ENCODE assay signal across 12 mouse cellular contexts in genomic region chr11:95004937-95005198, GRCm38 (mm10). TPM values are rescaled to one million over a fixed set of nuclear protein-coding genes. Genes with fewer than 3 reads are reported as not detected.
DNase-seq lines count a peak whose midpoint lies in the region; ATAC-seq and TF ChIP-seq lines count a peak whose summit lies in the region.
"Had no signal": no experiment of that assay in that cellular context is flagged by ENCODE, and none has a peak within 500 bp of the region (broad histone marks: within the 10 kb centered on the region; RNA-seq: fewer than 3 reads in every experiment).

No protein-coding gene starts in this region.

- no peaks in the 10 kb centered on the region for H3K9me3 ChIP-seq in forebrain, embryonic 12.5 days
- H3K9me3 ChIP-seq in forebrain, embryonic 11.5 days (ENCODE audit: control insufficient read depth, low read length) = no peaks in the 10 kb centered on the region
- H3K9me3 ChIP-seq in intestine, postnatal 0 days (ENCODE audit: control insufficient read depth) = no peaks in the 10 kb centered on the region
- H3K9me3 ChIP-seq in intestine, embryonic 16.5 days (ENCODE audit: control insufficient read depth, low read length) = no peaks in the 10 kb centered on the region
- no peaks in the 10 kb centered on the region for H3K9me3 ChIP-seq in embryonic facial prominence, embryonic 13.5 days
- H3K9me3 ChIP-seq in liver, embryonic 13.5 days (replicated peaks) = no peaks in the 10 kb centered on the region

- peaks cover 58% of the 10 kb centered on the region for H3K36me3 ChIP-seq in forebrain, embryonic 12.5 days (replicated peaks)
- peaks cover 13% of the 10 kb centered on the region; the same call in 1 of the 2 replicates for H3K36me3 ChIP-seq in forebrain, embryonic 11.5 days (ENCODE audit: control insufficient read depth, insufficient read depth, low read length)
- peaks cover 49% of the 10 kb centered on the region for H3K36me3 ChIP-seq in intestine, postnatal 0 days (ENCODE audit: control insufficient read depth, insufficient read depth)
- H3K36me3 ChIP-seq in intestine, embryonic 16.5 days (ENCODE audit: control insufficient read depth, insufficient read depth, low read length) = peaks cover 14% of the 10 kb centered on the region; the same call in 1 of the 2 replicates
- H3K36me3 ChIP-seq in embryonic facial prominence, embryonic 13.5 days = peaks cover 61% of the 10 kb centered on the region
- H3K36me3 ChIP-seq in liver, embryonic 13.5 days = peaks cover 55% of the 10 kb centered on the region

- peaks cover 56% of the 10 kb centered on the region for H3K4me1 ChIP-seq in forebrain, embryonic 12.5 days
- peaks cover 12% of the 10 kb centered on the region for H3K4me1 ChIP-seq in forebrain, embryonic 11.5 days (replicated peaks; ENCODE audit: control insufficient read depth, insufficient read depth, low read length)
- H3K4me1 ChIP-seq in intestine, postnatal 0 days (replicated peaks; ENCODE audit: control insufficient read depth, insufficient read depth, low read length) = peaks cover 8% of the 10 kb centered on the region
- H3K4me1 ChIP-seq in intestine, embryonic 16.5 days (ENCODE audit: control insufficient read depth, insufficient read depth, low read length) = peaks cover 28% of the 10 kb centered on the region
- peaks cover 50% of the 10 kb centered on the region for H3K4me1 ChIP-seq in embryonic facial prominence, embryonic 13.5 days
- peaks cover 97% of the 10 kb centered on the region for H3K4me1 ChIP-seq in liver, embryonic 13.5 days (replicated peaks)

- TF ChIP-seq CTCF in intestine, postnatal 0 days (IDR thresholded peaks at IDR 0.05; ENCODE audit: low read depth) = no peak

- ATAC-seq in forebrain, embryonic 12.5 days (ENCODE audit: low FRiP score) = no peak
- no peak for ATAC-seq in forebrain, embryonic 11.5 days (replicated peaks; ENCODE audit: low FRiP score)
- ATAC-seq in intestine, postnatal 0 days = no peak
- ATAC-seq in intestine, embryonic 16.5 days = no peak
- no peak for ATAC-seq in embryonic facial prominence, embryonic 13.5 days (ENCODE audit: insufficient number of reproducible peaks, insufficient read depth, low FRiP score, low TSS enrichment, low read depth)
- no peak for ATAC-seq in liver, embryonic 13.5 days (ENCODE audit: low read depth)
- ATAC-seq: CD4-positive, CD25-positive, alpha-beta regulatory T cell, adult 4 months had no signal

- no peak overlapping the region for H3K4me2 ChIP-seq in forebrain, embryonic 12.5 days
- no peak overlapping the region for H3K4me2 ChIP-seq in forebrain, embryonic 11.5 days (ENCODE audit: low read depth, low read length, severe bottlenecking)
- no peak overlapping the region for H3K4me2 ChIP-seq in intestine, postnatal 0 days (replicated peaks; ENCODE audit: low read depth)
- H3K4me2 ChIP-seq in intestine, embryonic 16.5 days (ENCODE audit: low read depth, low read length) = no peak overlapping the region
- H3K4me2 ChIP-seq in embryonic facial prominence, embryonic 13.5 days = no peak overlapping the region
- no peak overlapping the region for H3K4me2 ChIP-seq in liver, embryonic 13.5 days

- H3K27ac ChIP-seq in forebrain, embryonic 12.5 days = 0 out of 2 replicates have a peak overlapping the region, but pooled peaks have one; percentile 80
- H3K27ac ChIP-seq in forebrain, embryonic 11.5 days (ENCODE audit: low read depth, low read length) = no peak overlapping the region
- peak overlapping the region; percentile 15; the same call in 1 of the 2 replicates for H3K27ac ChIP-seq in intestine, postnatal 0 days (ENCODE audit: low read depth, low read length)
- H3K27ac ChIP-seq in intestine, embryonic 16.5 days (ENCODE audit: low read length) = no peak overlapping the region
- H3K27ac ChIP-seq in embryonic facial prominence, embryonic 13.5 days = peak overlapping the region; percentile 11; the same call in 1 of the 2 replicates
- H3K27ac ChIP-seq in liver, embryonic 13.5 days = peak overlapping the region; percentile 44

- 72% methylated on average over 6 of the region's 6 CpGs for WGBS in forebrain, embryonic 12.5 days
- 80% methylated on average over 6 of the region's 6 CpGs for WGBS in forebrain, embryonic 11.5 days
- WGBS in intestine, postnatal 0 days = 69% methylated on average over 6 of the region's 6 CpGs
- WGBS in intestine, embryonic 16.5 days = 58% methylated on average over 6 of the region's 6 CpGs
- WGBS in embryonic facial prominence, embryonic 13.5 days = 54% methylated on average over 6 of the region's 6 CpGs
- 86% methylated on average over 6 of the region's 6 CpGs for WGBS in liver, embryonic 13.5 days (ENCODE audit: insufficient replicate concordance)

- DNase-seq in forebrain, embryonic 11.5 days (ENCODE audit: low spot score) = no peak
- no peak for DNase-seq in liver, embryonic 13.5 days
- no peak for DNase-seq in frontal cortex, postnatal 14 days (ENCODE audit: low spot score in 2 of 2)
- DNase-seq: kidney, adult 18-20 months; lung, adult 2 months; thymus, postnatal 25 days had no signal

- no peaks in the 10 kb centered on the region for H3K27me3 ChIP-seq in forebrain, embryonic 12.5 days
- H3K27me3 ChIP-seq in forebrain, embryonic 11.5 days (ENCODE audit: control insufficient read depth, insufficient read depth, low read length) = no peaks in the 10 kb centered on the region
- H3K27me3 ChIP-seq in intestine, postnatal 0 days (replicated peaks; ENCODE audit: control insufficient read depth, insufficient read depth, low read length) = no peaks in the 10 kb centered on the region
- no peaks in the 10 kb centered on the region for H3K27me3 ChIP-seq in intestine, embryonic 16.5 days (replicated peaks; ENCODE audit: control insufficient read depth, insufficient read depth, low read length)
- no peaks in the 10 kb centered on the region for H3K27me3 ChIP-seq in embryonic facial prominence, embryonic 13.5 days
- no peaks in the 10 kb centered on the region for H3K27me3 ChIP-seq in liver, embryonic 13.5 days

- H3K9ac ChIP-seq in forebrain, embryonic 12.5 days = no peak overlapping the region
- H3K9ac ChIP-seq in forebrain, embryonic 11.5 days (ENCODE audit: low read length) = no peak overlapping the region
- no peak overlapping the region for H3K9ac ChIP-seq in intestine, postnatal 0 days (ENCODE audit: low read depth, low read length)
- H3K9ac ChIP-seq in intestine, embryonic 16.5 days (ENCODE audit: low read depth, low read length) = no peak overlapping the region
- peak overlapping the region; percentile 17 for H3K9ac ChIP-seq in embryonic facial prominence, embryonic 13.5 days
- H3K9ac ChIP-seq in liver, embryonic 13.5 days = peak overlapping the region; percentile 13; the same call in 1 of the 2 replicates

- no peak overlapping the region for H3K4me3 ChIP-seq in forebrain, embryonic 12.5 days (replicated peaks)
- H3K4me3 ChIP-seq in forebrain, embryonic 11.5 days (ENCODE audit: low read depth, low read length) = no peak overlapping the region
- H3K4me3 ChIP-seq in intestine, postnatal 0 days (ENCODE audit: low read depth, low read length) = no peak overlapping the region
- H3K4me3 ChIP-seq in intestine, embryonic 16.5 days (ENCODE audit: low read length) = no peak overlapping the region
- no peak overlapping the region for H3K4me3 ChIP-seq in embryonic facial prominence, embryonic 13.5 days
- no peak overlapping the region for H3K4me3 ChIP-seq in liver, embryonic 13.5 days (replicated peaks)

RNA-seq across cellular contexts. Expression of gene Samd14, which starts 4.8 kb away (rescaled TPM):
- 80.5 and 86.7 TPM in 2 replicates for polyA plus RNA-seq in forebrain, embryonic 12.5 days (2016; fragmentation: Nextera tagmentation; extraction: Ambion mirVana)
- 56.8 and 59.2 TPM in 2 replicates for polyA plus RNA-seq in forebrain, embryonic 11.5 days (2014; fragmentation: Nextera tagmentation; extraction: Ambion mirVana)
- 6.5 and 6.9 TPM in 2 replicates for polyA plus RNA-seq in intestine, postnatal 0 days (2015; fragmentation: Nextera tagmentation; extraction: Ambion mirVana)
- polyA plus RNA-seq in intestine, embryonic 16.5 days (2015; fragmentation: Nextera tagmentation; extraction: Ambion mirVana) = 13.2 and 13.6 TPM in 2 replicates
- 36.2 and 36.8 TPM in 2 replicates for polyA plus RNA-seq in embryonic facial prominence, embryonic 13.5 days (2015; fragmentation: Nextera tagmentation; extraction: Ambion mirVana)
- 35.4 and 36.3 TPM in 2 replicates for polyA plus RNA-seq in liver, embryonic 13.5 days (2015; fragmentation: Nextera tagmentation; extraction: Ambion mirVana)

RNA-seq across cellular contexts. Expression of gene Ppp1r9b, which starts 14.0 kb away (rescaled TPM):
- 16.6 and 17.7 TPM in 2 replicates for polyA plus RNA-seq in forebrain, embryonic 12.5 days (2016; fragmentation: Nextera tagmentation; extraction: Ambion mirVana)
- polyA plus RNA-seq in forebrain, embryonic 11.5 days (2014; fragmentation: Nextera tagmentation; extraction: Ambion mirVana) = 17.2 and 18.6 TPM in 2 replicates
- 6.3 and 7.1 TPM in 2 replicates for polyA plus RNA-seq in intestine, postnatal 0 days (2015; fragmentation: Nextera tagmentation; extraction: Ambion mirVana)
- polyA plus RNA-seq in intestine, embryonic 16.5 days (2015; fragmentation: Nextera tagmentation; extraction: Ambion mirVana) = 5.2 and 5.6 TPM in 2 replicates
- 13.2 and 13.5 TPM in 2 replicates for polyA plus RNA-seq in embryonic facial prominence, embryonic 13.5 days (2015; fragmentation: Nextera tagmentation; extraction: Ambion mirVana)
- 10.0 and 10.6 TPM in 2 replicates for polyA plus RNA-seq in liver, embryonic 13.5 days (2015; fragmentation: Nextera tagmentation; extraction: Ambion mirVana)

RNA-seq across cellular contexts. Expression of gene Sgca, which starts 28.7 kb away (rescaled TPM):
- not detected in 2 replicates for polyA plus RNA-seq in forebrain, embryonic 12.5 days (2016; fragmentation: Nextera tagmentation; extraction: Ambion mirVana)
- polyA plus RNA-seq in forebrain, embryonic 11.5 days (2014; fragmentation: Nextera tagmentation; extraction: Ambion mirVana) = not detected in 2 replicates
- 0.18 and 0.55 TPM in 2 replicates for polyA plus RNA-seq in intestine, postnatal 0 days (2015; fragmentation: Nextera tagmentation; extraction: Ambion mirVana)
- polyA plus RNA-seq in intestine, embryonic 16.5 days (2015; fragmentation: Nextera tagmentation; extraction: Ambion mirVana) = 0.26 and 0.36 TPM in 2 replicates
- polyA plus RNA-seq in embryonic facial prominence, embryonic 13.5 days (2015; fragmentation: Nextera tagmentation; extraction: Ambion mirVana) = 1.1 and 1.5 TPM in 2 replicates
- polyA plus RNA-seq in liver, embryonic 13.5 days (2015; fragmentation: Nextera tagmentation; extraction: Ambion mirVana) = 0.21 and 0.28 TPM in 2 replicates
- polyA plus RNA-seq: CD4-positive, CD25-positive, alpha-beta regulatory T cell, adult 4 months had no signal

RNA-seq across cellular contexts. Expression of gene Pdk2, which starts 36.3 kb away (rescaled TPM):
- 17.3 and 19.4 TPM in 2 replicates for polyA plus RNA-seq in forebrain, embryonic 12.5 days (2016; fragmentation: Nextera tagmentation; extraction: Ambion mirVana)
- polyA plus RNA-seq in forebrain, embryonic 11.5 days (2014; fragmentation: Nextera tagmentation; extraction: Ambion mirVana) = 16.5 and 17.4 TPM in 2 replicates
- 53.2 and 57.4 TPM in 2 replicates for polyA plus RNA-seq in intestine, postnatal 0 days (2015; fragmentation: Nextera tagmentation; extraction: Ambion mirVana)
- 42.2 and 48.2 TPM in 2 replicates for polyA plus RNA-seq in intestine, embryonic 16.5 days (2015; fragmentation: Nextera tagmentation; extraction: Ambion mirVana)
- 33.2 and 33.7 TPM in 2 replicates for polyA plus RNA-seq in embryonic facial prominence, embryonic 13.5 days (2015; fragmentation: Nextera tagmentation; extraction: Ambion mirVana)
- 5.8 and 8.6 TPM in 2 replicates for polyA plus RNA-seq in liver, embryonic 13.5 days (2015; fragmentation: Nextera tagmentation; extraction: Ambion mirVana)

RNA-seq across cellular contexts. Expression of gene Hils1, which starts 37.5 kb away (rescaled TPM):
- not detected in 2 replicates for polyA plus RNA-seq in forebrain, embryonic 12.5 days (2016; fragmentation: Nextera tagmentation; extraction: Ambion mirVana)
- polyA plus RNA-seq in forebrain, embryonic 11.5 days (2014; fragmentation: Nextera tagmentation; extraction: Ambion mirVana) = not detected in 2 replicates
- polyA plus RNA-seq in intestine, postnatal 0 days (2015; fragmentation: Nextera tagmentation; extraction: Ambion mirVana) = not detected in 2 replicates
- not detected in 2 replicates for polyA plus RNA-seq in intestine, embryonic 16.5 days (2015; fragmentation: Nextera tagmentation; extraction: Ambion mirVana)
- not detected in 2 replicates for polyA plus RNA-seq in embryonic facial prominence, embryonic 13.5 days (2015; fragmentation: Nextera tagmentation; extraction: Ambion mirVana)
- polyA plus RNA-seq in liver, embryonic 13.5 days (2015; fragmentation: Nextera tagmentation; extraction: Ambion mirVana) = not detected in 2 replicates
- polyA plus RNA-seq: CD4-positive, CD25-positive, alpha-beta regulatory T cell, adult 4 months; lung, adult 2 months; stomach, embryonic 14.5 days had no signal

Comparison
In these comparisons a context has a peak if more than half of its experiments do, and no peak if none do; other contexts are left out.
1. H3K27ac ChIP-seq: peak in forebrain, embryonic 12.5 days (single experiment), intestine, postnatal 0 days (single experiment), embryonic facial prominence, embryonic 13.5 days (single experiment) and liver, embryonic 13.5 days (single experiment); none in forebrain, embryonic 11.5 days (single experiment) and intestine, embryonic 16.5 days (single experiment).
2. H3K9ac ChIP-seq: peak in embryonic facial prominence, embryonic 13.5 days (single experiment) and liver, embryonic 13.5 days (single experiment); none in forebrain, embryonic 12.5 days (single experiment), forebrain, embryonic 11.5 days (single experiment), intestine, postnatal 0 days (single experiment) and intestine, embryonic 16.5 days (single experiment).